Comparison of ENCODE assay signal across 8 mouse cellular contexts in the genomic region with DNA sequence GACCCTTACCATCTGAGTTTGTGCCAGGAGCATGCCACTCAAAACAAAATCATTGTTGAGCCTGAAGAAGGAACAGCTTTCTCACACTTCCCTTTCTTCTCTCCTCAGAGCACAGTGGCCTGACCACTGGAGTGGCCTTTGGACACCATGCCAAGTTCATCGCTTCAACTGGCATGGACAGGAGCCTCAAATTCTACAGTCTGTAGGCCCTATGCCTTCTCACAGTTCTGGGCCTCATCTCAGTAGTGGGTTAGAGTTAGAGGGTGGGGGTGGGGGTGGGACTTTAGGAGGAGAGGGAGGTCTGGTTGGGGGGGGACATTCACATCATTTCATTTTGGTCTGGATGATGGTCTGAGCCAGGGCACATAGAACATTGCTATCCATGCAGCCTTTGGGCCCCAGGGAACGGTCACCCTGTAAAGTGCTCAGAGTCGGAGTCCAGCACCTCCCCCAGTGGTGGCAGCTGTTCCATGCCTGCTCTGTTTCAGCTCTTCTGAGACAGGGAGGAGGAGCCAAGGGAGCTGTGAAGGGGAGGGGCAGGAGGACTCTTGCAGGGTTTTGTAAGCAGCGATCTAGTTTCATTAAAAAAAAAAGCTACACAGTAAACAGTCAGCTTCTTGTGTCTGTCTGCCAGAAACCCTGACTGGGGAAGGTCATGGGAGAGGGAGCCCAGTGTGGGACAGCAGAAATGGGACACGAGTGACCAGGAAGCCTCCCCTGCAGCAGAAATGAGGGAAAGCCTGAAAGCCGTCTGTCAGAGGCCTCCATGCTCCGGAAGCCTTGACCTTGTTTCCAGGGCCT. TPM values are rescaled to one million over a fixed set of nuclear protein-coding genes. Genes with fewer than 3 reads are reported as not detected.
DNase-seq lines count a peak whose midpoint lies in the region; ATAC-seq and TF ChIP-seq lines count a peak whose summit lies in the region.
"Had no signal": no experiment of that assay in that cellular context is flagged by ENCODE, and none has a peak within 500 bp of the region (broad histone marks: within the 10 kb centered on the region; RNA-seq: fewer than 3 reads in every experiment).

No protein-coding gene starts in this region.

- 52% methylated on average over 7 of the region's 7 CpGs for WGBS in hindbrain, postnatal 0 days

- peak; percentile 72 for ATAC-seq in hindbrain, postnatal 0 days

- no peaks in the 10 kb centered on the region for H3K27me3 ChIP-seq in hindbrain, postnatal 0 days (ENCODE audit: insufficient read depth, low read length)

- DNase-seq in 416B (ENCODE audit: low read depth) (peak; percentile 26), R1 (ENCODE audit: low read depth, low spot score) (peak; percentile 62)
- peak; percentile 90 for DNase-seq in gastrocnemius, adult 2 months
- DNase-seq in hindbrain, postnatal 0 days (ENCODE audit: low spot score), result peak; percentile 42
- DNase-seq in left cerebral cortex, adult 11 months (ENCODE audit: low spot score), result peak; percentile 53
- DNase-seq in lung, postnatal 36 days, result peak; percentile 87
- DNase-seq in yolk sac, embryonic 10.5 days (ENCODE audit: low spot score), result peak; percentile 71

- intact Hi-C loops in gastrocnemius, adult 2 months (cut with DNase I), result no loop called here

- H3K4me2 ChIP-seq in hindbrain, postnatal 0 days (ENCODE audit: low read depth, low read length), result no peak overlapping the region

- H3K4me1 ChIP-seq in hindbrain, postnatal 0 days (ENCODE audit: insufficient read depth, low read length), result no peaks in the 10 kb centered on the region

- peaks cover 66% of the 10 kb centered on the region for H3K36me3 ChIP-seq in hindbrain, postnatal 0 days (ENCODE audit: insufficient read depth, low read length)

- H3K9me3 ChIP-seq in hindbrain, postnatal 0 days (ENCODE audit: low read length), result no peaks in the 10 kb centered on the region

- H3K27ac ChIP-seq in gastrocnemius, adult 2 months, result peak overlapping the region; percentile 98
- H3K27ac ChIP-seq in hindbrain, postnatal 0 days, result peak overlapping the region; percentile 68
- H3K27ac ChIP-seq: macrophage had no signal

- H3K9ac ChIP-seq in hindbrain, postnatal 0 days (replicated peaks; ENCODE audit: low read length), result no peak overlapping the region

- peak overlapping the region; percentile 71 for H3K4me3 ChIP-seq in gastrocnemius, adult 2 months
- H3K4me3 ChIP-seq in hindbrain, postnatal 0 days (ENCODE audit: low read length), result no peak overlapping the region

- no peak for TF ChIP-seq CTCF in gastrocnemius, adult 2 months (IDR thresholded peaks at IDR 0.05)
- TF ChIP-seq CTCF in hindbrain, postnatal 0 days (IDR thresholded peaks at IDR 0.05; ENCODE audit: low read depth), result no peak

RNA-seq across cellular contexts. Expression of a gene that starts 10.1 kb away (rescaled TPM):
- 100 to 1,000 TPM; 150 to 184 TPM for total RNA-seq in gastrocnemius, adult 2 months (2021)
- 351 and 368 TPM in 2 replicates for total RNA-seq in hindbrain, postnatal 0 days (2014; rRNA removed)
- 37.5 and 40.3 TPM in 2 replicates for polyA plus RNA-seq in hindbrain, postnatal 0 days (2015; fragmentation: Nextera tagmentation; extraction: Ambion mirVana)

RNA-seq across cellular contexts. Expression of a gene that starts 15.3 kb away (rescaled TPM):
- total RNA-seq in gastrocnemius, adult 2 months (2021), result not detected
- 1.2 TPM in 1 of 2 replicates, not detected in the other for total RNA-seq in hindbrain, postnatal 0 days (2014; rRNA removed)
- polyA plus RNA-seq in hindbrain, postnatal 0 days (2015; fragmentation: Nextera tagmentation; extraction: Ambion mirVana), result 0.50 and 0.60 TPM in 2 replicates
- polyA plus RNA-seq: macrophage had no signal

RNA-seq across cellular contexts. Expression of a gene that starts 23.3 kb away (rescaled TPM):
- total RNA-seq in gastrocnemius, adult 2 months (2021), result 100 to 1,000 TPM; 227 to 255 TPM
- total RNA-seq in hindbrain, postnatal 0 days (2014; rRNA removed), result 25.3 and 27.9 TPM in 2 replicates
- 35.1 and 37.4 TPM in 2 replicates for polyA plus RNA-seq in hindbrain, postnatal 0 days (2015; fragmentation: Nextera tagmentation; extraction: Ambion mirVana)

RNA-seq across cellular contexts. Expression of a gene that starts 31.8 kb away (rescaled TPM):
- not detected for total RNA-seq in gastrocnemius, adult 2 months (2021)
- total RNA-seq in hindbrain, postnatal 0 days (2014; rRNA removed), result 0.47 and 1.1 TPM in 2 replicates
- polyA plus RNA-seq in hindbrain, postnatal 0 days (2015; fragmentation: Nextera tagmentation; extraction: Ambion mirVana), result 0.11 and 0.16 TPM in 2 replicates
- polyA plus RNA-seq: macrophage had no signal

RNA-seq across cellular contexts. Expression of a gene that starts 35.4 kb away (rescaled TPM):
- 1 to 10 TPM; 2.8 to 7.2 TPM for total RNA-seq in gastrocnemius, adult 2 months (2021)
- 358 and 359 TPM in 2 replicates for total RNA-seq in hindbrain, postnatal 0 days (2014; rRNA removed)
- 131 and 141 TPM in 2 replicates for polyA plus RNA-seq in hindbrain, postnatal 0 days (2015; fragmentation: Nextera tagmentation; extraction: Ambion mirVana)

Comparison
In these comparisons a context has a peak if more than half of its experiments do, and no peak if none do; other contexts are left out.
1. DNase-seq: peak in every context shown above with its lines; median percentile 90 in gastrocnemius, adult 2 months; 87 in lung, postnatal 36 days; 71 in yolk sac, embryonic 10.5 days; 62 in R1; 53 in left cerebral cortex, adult 11 months; 42 in hindbrain, postnatal 0 days; 26 in 416B.